Mouse (Mus musculus): ENCODE data around the gene Srcin1.

The Srcin1 gene

DNA sequence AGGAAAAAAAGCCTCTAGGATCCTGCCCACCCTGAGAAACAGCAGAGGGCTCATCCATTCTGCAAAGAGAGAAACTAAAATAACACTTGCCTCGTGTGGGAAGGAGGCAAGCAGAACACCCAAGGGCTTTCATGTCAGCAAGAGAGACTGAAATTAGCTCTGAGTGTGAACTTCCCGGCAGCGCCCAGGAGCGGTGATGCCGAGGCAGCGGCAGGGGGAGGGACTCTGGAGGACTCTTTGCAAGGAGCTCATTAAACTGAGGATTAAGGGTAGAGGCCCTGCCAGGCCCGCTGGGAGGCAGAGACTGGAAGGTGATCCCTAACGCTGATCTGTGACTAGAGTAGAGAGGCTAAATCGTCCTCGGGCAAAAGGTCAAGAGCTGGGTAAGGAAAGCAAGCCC, 13.2 kb upstream of the Srcin1 start:
- in situ Hi-C loops (cut with MboI; ENCODE audit: low pct_unique_long_range_greater_than_20kb in 1 of 2, low sequenced_read_pairs in 2 of 2, unreplicated experiment in 1 of 2): loop anchor here in 1 of 2 experiments (10.0 kb wide), 1 partner anchor 104 kb away; no protein-coding TSS in a partner anchor

DNA sequence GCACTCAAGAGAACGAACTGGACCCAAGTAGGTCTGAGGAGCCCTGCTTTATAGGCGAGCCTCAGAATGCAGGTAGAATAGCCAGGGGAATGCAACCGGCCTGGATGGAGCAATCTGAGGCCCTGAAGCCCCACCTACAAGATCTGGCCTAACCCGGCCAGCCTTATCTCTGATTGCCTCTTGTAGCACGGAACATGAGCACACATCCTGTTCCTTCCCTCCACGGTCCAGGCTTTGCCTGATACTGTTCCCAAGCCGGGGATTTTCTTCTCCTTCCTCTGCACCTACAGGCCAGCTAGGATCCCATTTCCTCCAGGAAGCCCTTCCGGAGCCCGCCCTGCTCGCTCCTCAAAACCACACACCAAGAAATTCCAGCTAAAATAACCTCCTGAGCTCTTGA, 9.9 kb upstream of the Srcin1 start:
- in situ Hi-C loops (cut with MboI; ENCODE audit: low pct_unique_long_range_greater_than_20kb in 1 of 2, low sequenced_read_pairs in 2 of 2, unreplicated experiment in 1 of 2): loop anchor here in 1 of 2 experiments (10.0 kb wide), 1 partner anchor 101 kb away; no protein-coding TSS in a partner anchor

DNA sequence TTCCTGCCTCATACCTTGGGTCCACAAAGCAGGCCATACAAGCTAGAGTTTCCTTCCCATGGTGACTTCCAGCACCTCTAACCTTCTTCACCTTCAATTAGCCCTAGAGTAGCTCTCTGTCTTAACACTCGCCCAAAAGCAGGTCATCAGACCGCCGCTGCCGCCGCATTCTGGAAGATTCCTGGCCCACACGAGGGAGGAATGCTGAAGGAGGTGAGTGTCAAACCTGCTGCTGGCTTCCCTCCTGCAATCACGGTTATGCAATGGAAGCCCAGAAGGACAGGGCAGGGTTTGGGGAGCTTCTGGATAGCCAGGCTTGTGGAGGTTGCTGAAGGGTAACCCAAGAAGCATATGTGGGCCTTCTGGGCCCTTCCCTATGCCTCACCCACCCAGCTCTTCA, 8.5 kb upstream of the Srcin1 start:
- in situ Hi-C loops (cut with MboI; ENCODE audit: low pct_unique_long_range_greater_than_20kb in 1 of 2, low sequenced_read_pairs in 2 of 2, unreplicated experiment in 1 of 2): loop anchor here in 1 of 2 experiments (10.0 kb wide), 1 partner anchor 100 kb away; no protein-coding TSS in a partner anchor

DNA sequence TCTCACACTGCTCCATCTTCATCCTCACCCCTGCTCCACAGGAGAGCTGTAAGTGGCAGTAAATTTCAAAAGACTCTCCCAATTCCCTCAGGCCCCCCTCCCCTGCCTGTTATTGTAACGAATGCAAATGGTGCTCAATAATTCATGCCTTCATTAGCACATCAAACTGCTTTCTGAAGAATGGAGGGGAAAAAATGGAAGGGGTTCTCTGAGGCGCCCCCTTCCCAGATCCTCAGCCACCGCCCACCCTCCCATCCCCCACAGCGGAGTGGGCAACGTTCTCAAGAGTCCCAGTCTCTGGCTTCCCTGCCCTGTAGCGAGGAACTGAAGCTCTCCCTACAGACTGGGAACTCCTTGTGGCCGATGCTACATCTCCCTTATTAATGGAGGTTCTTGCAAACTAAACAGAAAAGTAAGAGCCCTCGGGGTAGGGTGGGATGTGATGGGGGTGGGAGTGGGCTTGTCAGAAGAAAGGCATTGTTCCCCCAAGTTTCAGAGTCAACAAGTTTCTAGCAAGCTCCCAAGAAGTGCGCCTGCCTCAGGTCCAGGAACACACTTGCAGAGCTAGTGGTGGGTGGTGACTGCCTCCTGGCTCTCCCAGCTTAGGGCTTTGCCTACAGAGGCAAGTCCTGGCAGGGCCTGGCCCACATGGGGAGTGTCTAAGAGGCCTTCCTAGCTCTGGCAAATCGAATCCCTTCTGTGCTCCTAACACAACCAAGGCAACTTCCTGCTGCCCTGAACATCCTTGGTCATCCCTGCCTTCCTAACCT, 3.3 kb upstream of the Srcin1 start:
- in situ Hi-C loops (cut with MboI; ENCODE audit: low pct_unique_long_range_greater_than_20kb in 1 of 2, low sequenced_read_pairs in 2 of 2, unreplicated experiment in 1 of 2): no loop called here

DNA sequence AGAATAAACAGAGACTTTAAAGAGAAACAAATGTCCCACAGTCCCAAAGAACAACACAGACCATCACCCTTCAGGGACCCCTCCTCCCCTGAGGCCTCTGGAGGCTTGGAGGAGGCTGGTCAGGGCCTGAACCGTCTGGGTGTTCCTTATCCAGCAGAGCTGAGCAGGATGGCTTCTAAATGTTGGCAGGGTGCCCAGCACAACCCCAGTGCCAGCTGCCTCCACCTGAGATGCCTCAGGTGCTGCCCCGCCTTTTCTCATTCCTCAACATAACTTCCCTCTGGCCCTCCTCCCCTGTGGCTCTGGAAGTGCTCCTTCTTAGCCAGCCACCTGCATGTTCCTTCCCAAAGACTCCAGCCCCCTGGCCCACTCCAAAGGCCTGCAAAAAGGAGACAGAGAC, 2.3 kb upstream of the Srcin1 start:
- in situ Hi-C loops (cut with MboI; ENCODE audit: low pct_unique_long_range_greater_than_20kb in 1 of 2, low sequenced_read_pairs in 2 of 2, unreplicated experiment in 1 of 2): no loop called here

DNA sequence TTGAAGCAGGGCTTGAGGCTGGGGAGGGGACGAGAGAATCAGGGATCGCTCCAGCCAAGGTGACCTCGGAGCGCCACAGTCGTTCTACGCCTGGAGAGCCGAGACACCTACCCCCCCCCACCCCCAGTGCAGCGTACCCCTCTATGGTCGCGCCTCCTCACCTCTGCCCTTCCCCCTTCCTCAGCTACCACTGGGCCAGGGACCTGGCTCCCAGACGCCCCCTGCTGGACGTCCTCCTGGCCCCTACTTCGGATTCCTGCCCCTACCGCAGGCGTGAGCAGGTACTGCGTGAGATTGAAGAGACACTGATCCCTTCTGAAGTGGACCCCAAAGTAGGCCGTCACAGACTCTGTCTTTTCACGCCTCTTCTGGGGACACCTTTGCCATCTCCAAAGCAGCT, 348 bp downstream of the Srcin1 start:
- in situ Hi-C loops (cut with MboI; ENCODE audit: low pct_unique_long_range_greater_than_20kb in 1 of 2, low sequenced_read_pairs in 2 of 2, unreplicated experiment in 1 of 2): no loop called here

DNA sequence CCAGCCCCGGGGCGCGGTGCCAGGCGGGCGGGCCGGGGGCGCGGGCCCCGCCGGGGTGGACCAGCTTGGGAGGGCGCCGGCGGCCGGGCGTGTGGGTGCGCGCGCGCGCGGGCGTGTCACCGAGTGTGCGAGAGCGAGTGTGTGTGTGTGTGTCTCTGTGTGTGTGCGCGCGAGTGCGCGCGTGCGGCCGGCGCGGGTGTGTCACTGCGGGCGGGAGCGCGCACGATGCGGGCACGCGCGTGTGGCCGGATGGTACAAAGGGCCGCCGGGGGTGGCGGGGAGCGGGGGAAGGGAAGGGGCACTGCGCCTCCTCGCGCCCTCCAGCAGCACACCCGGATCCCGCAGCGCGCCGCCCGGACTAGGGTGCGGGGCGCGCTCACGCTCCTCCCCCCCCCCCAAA, 911 bp downstream of the Srcin1 start:
- in situ Hi-C loops (cut with MboI; ENCODE audit: low pct_unique_long_range_greater_than_20kb in 1 of 2, low sequenced_read_pairs in 2 of 2, unreplicated experiment in 1 of 2): no loop called here

DNA sequence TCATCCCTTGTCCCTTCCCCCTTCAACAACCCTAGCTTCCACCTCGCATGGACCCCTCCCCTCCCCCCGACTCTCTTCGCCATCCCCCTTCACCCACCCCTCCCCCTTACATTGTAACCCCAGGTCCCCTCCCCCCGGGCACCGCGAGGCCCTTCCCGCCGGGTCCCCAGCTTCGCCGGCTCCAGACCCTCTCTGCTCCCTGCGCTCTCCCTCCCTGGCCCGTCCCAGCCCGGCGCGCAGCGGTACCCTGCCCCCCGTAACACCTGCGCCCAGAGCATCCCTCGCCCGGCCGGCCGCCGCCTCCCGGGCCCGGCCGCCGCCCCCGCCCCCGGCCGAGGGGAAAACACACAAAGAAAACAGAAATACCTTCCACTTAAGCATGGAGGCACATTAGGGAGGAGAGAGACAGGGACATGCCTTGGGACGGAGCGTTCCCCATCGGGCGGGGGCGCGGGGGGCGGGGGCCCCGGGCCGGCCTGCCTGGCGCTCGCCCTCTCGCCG, 1.4 kb downstream of the Srcin1 start:
- in situ Hi-C loops (cut with MboI; ENCODE audit: low pct_unique_long_range_greater_than_20kb in 1 of 2, low sequenced_read_pairs in 2 of 2, unreplicated experiment in 1 of 2): no loop called here

DNA sequence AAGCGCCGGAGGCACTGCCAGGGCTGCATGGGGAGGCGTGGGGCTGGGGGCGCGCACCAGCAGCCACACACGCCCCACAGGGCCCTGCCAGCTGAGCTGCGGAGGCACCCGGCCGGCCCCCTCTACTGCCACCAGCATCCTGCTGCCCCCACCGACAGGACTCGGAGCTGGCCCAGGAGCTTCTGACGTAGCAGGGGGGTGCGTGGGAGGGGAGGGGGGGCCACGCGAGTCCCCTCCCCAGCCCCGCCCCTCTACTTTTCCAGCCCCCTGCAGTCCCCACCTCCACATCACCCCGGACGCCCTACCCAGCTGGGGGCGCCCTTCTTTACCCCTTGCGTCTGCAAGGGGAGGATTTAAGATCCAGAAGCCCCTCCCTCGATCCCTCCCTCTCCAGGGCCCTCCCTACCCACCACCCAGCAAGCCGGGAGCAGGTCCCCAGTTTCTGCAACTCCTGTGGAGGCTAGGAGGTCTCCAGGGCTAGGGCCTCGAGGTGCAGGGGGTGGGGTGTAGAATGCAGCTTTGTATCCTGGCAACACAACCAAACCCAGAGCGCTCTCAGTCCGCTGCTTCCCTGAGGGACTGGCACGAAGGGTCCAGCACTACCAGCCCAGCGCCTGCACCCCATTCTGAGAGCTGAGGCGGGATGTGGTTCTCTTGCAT, 2.0 kb downstream of the Srcin1 start:
- in situ Hi-C loops (cut with MboI; ENCODE audit: low pct_unique_long_range_greater_than_20kb in 1 of 2, low sequenced_read_pairs in 2 of 2, unreplicated experiment in 1 of 2): no loop called here

DNA sequence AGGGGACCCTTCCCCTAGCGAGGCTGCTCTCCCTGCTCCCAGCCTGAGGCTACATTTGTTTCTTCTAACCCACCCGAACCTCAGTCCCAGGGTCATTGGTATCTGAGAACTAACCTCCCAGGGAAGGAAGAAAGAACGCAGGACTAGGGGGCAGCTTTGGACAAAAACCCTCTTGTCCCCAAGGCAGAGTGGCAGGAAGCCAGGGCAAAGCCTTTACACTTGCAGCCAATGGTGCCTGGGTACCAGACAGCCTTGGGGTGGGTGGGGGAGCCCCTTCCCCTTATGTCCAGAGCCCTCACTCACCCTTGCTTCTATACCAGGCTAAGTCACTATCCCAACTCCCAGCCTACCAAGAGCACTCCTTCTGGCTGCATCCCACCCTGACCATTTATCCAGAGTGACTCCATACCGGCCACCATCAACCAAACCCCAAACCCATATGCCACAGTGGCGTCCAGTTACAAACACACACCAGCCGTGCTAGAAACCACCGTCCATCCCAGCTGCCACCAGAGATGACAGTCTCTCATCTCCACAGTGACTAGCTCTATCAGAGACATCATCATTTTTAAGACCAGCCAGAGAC, 3.0 kb downstream of the Srcin1 start:
- in situ Hi-C loops (cut with MboI; ENCODE audit: low pct_unique_long_range_greater_than_20kb in 1 of 2, low sequenced_read_pairs in 2 of 2, unreplicated experiment in 1 of 2): no loop called here

DNA sequence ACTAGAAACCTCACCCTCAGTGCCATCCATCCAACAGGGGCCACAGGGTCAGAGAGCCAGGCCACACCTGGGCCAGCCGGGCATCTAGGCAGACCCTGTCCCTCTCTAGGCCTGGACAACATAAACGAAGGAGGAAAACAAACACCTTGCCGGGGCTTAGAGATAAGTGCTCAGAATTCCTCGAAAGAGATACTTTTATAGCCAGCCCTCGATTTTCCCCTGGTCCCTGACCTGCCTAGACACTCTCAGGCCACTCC, 4.0 kb downstream of the Srcin1 start:
- in situ Hi-C loops (cut with MboI; ENCODE audit: low pct_unique_long_range_greater_than_20kb in 1 of 2, low sequenced_read_pairs in 2 of 2, unreplicated experiment in 1 of 2): no loop called here

DNA sequence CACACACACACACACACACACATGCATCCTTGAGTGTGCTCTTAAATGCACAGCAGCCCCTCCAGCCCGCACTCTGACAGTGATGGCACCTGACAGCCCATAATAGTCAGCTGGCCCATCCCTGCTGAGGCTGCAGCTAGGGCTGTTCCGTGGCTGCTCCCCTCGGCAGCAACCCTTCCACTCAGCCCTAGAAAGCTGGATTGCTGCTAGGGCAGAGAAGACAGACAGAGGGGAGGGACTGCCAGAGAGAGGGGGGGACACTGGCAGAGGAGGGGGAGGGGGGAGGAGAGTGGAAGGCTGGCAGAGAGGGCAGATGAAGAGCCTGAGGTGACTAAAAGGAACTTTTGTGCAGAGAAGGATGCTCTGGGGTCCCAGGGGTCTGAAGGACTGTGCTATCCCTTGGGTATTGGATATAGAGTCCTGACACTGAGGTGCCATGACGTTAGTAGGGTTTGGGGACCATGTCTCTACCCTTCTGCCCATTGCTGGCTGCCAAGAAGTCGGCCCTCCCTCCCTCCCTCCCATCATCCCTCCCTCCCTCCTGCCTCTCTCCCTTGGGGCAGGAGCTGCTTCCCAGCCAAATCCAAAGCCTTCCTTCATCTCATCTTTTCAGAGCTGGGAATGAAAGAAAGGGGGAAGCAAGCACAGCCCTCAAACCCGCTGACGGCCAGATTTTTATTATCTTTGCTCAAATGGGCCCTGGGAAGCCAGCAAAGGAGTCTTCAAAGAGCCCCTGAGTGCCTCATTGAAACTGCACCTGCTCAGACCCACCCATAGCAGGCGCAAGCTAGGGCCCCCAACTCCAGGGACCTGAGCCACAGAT, 4.5 kb downstream of the Srcin1 start:
- in situ Hi-C loops (cut with MboI; ENCODE audit: low pct_unique_long_range_greater_than_20kb in 1 of 2, low sequenced_read_pairs in 2 of 2, unreplicated experiment in 1 of 2): no loop called here

DNA sequence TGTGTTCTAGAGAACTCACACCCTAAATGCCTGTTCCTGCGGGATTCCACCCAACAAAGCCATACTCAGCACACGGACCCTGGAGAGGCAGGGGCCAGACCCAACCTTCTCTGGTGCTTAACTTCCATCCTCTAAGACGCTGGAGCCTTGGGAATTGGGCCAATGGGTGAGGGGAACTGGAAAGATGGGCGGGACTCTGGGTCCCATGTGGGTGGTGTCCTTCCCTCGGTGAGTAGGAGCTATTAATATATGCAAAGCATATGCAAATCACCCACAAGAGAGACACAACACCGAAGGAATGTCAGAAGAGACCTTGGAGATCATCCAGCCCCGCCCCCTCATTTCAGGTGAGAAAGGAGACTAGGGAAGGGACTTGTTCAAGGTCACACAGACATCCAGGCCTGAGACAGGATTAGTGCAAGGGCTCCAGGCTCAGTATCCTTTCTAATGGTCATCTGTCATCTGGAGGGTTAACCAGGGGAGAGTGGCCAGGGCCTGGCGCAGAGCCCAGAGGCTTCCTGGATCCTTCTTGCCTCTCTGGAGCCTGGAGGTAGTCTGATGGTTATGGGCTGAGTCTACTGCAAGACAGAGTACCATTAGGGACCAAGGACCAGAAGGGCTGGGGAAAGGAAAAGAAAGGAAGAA, 5.4 kb downstream of the Srcin1 start:
- in situ Hi-C loops (cut with MboI; ENCODE audit: low pct_unique_long_range_greater_than_20kb in 1 of 2, low sequenced_read_pairs in 2 of 2, unreplicated experiment in 1 of 2): no loop called here

DNA sequence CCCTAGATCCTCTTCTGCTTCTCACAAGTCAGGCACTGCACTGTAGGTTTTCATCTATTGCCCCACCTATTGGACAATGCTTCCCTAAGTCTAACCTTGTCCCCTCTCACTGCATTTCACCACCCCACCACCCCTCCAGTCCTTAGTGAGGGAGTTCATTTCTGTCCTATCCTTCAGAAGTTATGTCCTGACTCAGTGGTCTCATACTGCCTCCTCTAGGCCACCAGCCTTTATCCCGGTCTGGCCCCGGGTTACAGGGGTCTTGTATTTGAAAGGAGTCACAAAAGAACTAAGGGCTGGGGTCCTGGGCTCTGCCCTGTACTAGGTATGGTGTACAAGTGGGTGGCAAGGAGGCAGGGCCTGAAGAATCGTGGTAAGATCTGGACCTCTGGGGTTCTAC, 6.2 kb downstream of the Srcin1 start:
- in situ Hi-C loops (cut with MboI; ENCODE audit: low pct_unique_long_range_greater_than_20kb in 1 of 2, low sequenced_read_pairs in 2 of 2, unreplicated experiment in 1 of 2): no loop called here

DNA sequence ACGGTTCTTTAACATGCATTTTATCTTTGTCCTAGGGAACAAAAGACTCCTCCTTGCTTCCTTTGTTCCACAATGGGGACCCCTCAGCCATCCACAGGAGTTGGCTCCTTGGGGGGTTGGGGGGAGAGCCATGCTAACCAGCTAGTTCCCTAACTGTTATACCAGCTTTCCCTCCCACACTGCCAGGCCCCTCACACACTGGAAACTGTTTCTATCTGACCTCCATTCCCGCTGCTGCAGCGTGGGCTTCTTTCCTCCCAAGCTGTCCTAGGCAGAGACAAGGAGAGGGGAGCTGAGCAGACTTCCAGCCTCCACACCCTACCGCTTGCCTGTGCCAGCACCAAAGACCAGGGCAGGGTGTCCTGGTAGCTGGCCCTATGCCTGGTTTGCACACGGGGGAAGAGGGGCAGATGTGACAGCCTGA, 6.7 kb downstream of the Srcin1 start:
- in situ Hi-C loops (cut with MboI; ENCODE audit: low pct_unique_long_range_greater_than_20kb in 1 of 2, low sequenced_read_pairs in 2 of 2, unreplicated experiment in 1 of 2): no loop called here

DNA sequence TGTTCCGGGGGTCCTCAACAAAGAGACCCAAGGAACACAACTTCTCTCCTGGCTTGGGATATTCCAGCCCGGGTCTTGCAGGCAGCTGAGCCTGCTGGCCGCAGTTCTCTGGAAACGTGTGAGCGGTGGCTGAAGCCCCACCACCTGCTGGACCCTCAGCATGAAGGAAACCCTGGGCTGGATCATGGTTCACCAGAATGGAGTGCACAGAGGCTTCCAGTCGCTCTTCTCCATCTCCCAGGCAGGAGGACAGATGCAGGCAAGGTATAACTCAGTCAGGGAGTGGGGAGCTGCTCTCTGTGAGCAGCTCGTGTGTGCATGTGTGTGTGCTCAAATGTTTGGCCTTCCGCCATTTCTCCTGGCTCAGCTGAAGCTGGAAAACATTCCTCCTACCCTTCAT, 7.3 kb downstream of the Srcin1 start:
- in situ Hi-C loops (cut with MboI; ENCODE audit: low pct_unique_long_range_greater_than_20kb in 1 of 2, low sequenced_read_pairs in 2 of 2, unreplicated experiment in 1 of 2): no loop called here

DNA sequence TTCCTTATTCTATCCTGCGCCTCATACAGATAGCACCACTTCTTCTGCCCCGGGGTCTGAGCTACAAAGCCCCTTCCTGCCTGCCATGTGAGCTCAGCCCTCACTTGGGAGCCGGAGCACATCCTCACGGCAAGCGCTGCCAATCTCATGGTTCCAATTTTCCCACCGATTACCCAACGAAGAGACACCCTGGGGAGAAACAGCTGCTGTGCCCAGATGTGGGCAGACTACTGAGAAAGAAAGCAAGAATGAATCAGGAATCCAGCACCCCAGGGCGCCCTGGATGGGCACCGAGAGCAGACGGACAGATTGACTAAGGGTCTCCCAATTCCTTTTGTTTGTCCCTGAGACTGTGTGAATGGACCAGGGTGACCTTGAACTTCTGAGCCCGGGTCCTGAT, 8.5 kb downstream of the Srcin1 start:
- in situ Hi-C loops (cut with MboI; ENCODE audit: low pct_unique_long_range_greater_than_20kb in 1 of 2, low sequenced_read_pairs in 2 of 2, unreplicated experiment in 1 of 2): no loop called here

DNA sequence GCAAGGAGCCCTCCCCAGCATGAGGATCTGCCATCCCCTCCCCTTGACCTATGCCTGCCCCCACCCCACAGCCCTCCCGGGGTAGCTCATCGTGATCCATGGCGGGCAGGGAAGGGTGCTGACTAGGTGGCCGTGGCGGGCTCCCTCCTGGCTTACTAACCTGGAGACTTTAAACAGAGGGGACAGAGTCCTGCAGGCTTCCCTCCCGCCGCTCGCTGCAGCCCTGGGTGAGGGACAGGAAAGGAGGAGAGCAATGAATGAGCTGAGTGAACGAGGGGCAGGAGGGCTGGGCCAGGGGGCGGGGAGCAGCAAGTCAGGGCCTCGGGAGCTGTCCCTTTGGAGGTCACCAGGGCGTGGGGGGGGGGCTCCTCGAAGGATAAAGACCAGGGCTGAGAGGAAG, 9.4 kb downstream of the Srcin1 start:
- in situ Hi-C loops (cut with MboI; ENCODE audit: low pct_unique_long_range_greater_than_20kb in 1 of 2, low sequenced_read_pairs in 2 of 2, unreplicated experiment in 1 of 2): no loop called here

DNA sequence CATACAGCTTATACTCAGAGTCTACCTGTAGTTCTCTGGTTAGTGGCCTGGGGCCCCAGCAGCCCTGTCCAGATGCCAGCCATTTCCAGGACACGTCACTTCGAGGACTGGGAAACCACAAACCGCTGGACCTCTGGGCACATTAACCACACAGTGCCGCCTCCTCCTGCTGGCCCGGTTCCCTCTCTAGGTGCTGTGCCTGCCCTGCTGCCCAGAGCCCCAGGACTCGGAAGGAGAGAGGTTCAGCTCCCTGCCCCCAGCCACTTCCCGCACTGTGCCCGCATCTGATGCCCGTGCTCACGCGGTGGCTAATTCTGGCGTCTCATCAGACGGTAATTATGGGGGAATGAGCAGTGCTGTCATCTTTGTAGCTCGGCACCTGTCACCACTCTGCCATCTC, 12.3 kb downstream of the Srcin1 start:
- in situ Hi-C loops (cut with MboI; ENCODE audit: low pct_unique_long_range_greater_than_20kb in 1 of 2, low sequenced_read_pairs in 2 of 2, unreplicated experiment in 1 of 2): no loop called here
